Mouse (Mus musculus): ENCODE data around the gene Sema4d. TPM values are rescaled to one million over a fixed set of nuclear protein-coding genes. Genes with fewer than 3 reads are reported as not detected.

The Sema4d gene
- polyA plus RNA-seq, 1 experiment from 2014 or later, result 14.7 TPM

- H3K4me3 ChIP-seq, result no peak overlapping the region
- ATAC-seq (replicated peaks; ENCODE audit: insufficient number of reproducible peaks, insufficient read depth, low FRiP score, low read depth), result no peak
- no peak overlapping the region for H3K4me2 ChIP-seq
- no peaks in the 10 kb centered on the region for H3K36me3 ChIP-seq
- no peaks in the 10 kb centered on the region for H3K9me3 ChIP-seq (replicated peaks)
- H3K4me1 ChIP-seq (replicated peaks), result peaks cover 81% of the 10 kb centered on the region
- no peak overlapping the region for H3K27ac ChIP-seq
- no peak overlapping the region for H3K9ac ChIP-seq
- H3K27me3 ChIP-seq, result no peaks in the 10 kb centered on the region
- 77% methylated on average over 14 of the region's 14 CpGs for WGBS
Observed at GRCm38 (mm10) chr13:51749578-51750345, 43.8 kb downstream of the Sema4d start.

- Histone ChIP-seq H3K27me3 (no peaks in the 10 kb centered on the region), H3K36me3 (no peaks in the 10 kb centered on the region), H3K27ac (peak overlapping the region; percentile 22; the same call in 1 of the 2 replicates), H3K4me3 (no peak overlapping the region), H3K9ac (no peak overlapping the region), H3K4me1 (replicated peaks) (peaks cover 64% of the 10 kb centered on the region), H3K4me2 (peak overlapping the region; percentile 12; the same call in 1 of the 2 replicates), H3K9me3 (replicated peaks) (no peaks in the 10 kb centered on the region)
- peak; percentile 25; the same call in 1 of the 2 replicates for ATAC-seq (replicated peaks; ENCODE audit: insufficient number of reproducible peaks, insufficient read depth, low FRiP score, low read depth)
- WGBS, result 43% methylated on average over 12 of the region's 12 CpGs
Observed at GRCm38 (mm10) chr13:51748009-51748552, 45.5 kb downstream of the Sema4d start.

- H3K4me3 ChIP-seq, result no peak overlapping the region
- ATAC-seq (replicated peaks; ENCODE audit: insufficient number of reproducible peaks, insufficient read depth, low FRiP score, low read depth), result no peak
- no peak overlapping the region for H3K4me2 ChIP-seq
- no peaks in the 10 kb centered on the region for H3K36me3 ChIP-seq
- peaks cover 54% of the 10 kb centered on the region for H3K4me1 ChIP-seq (replicated peaks)
- H3K27ac ChIP-seq, result no peak overlapping the region
- no peaks in the 10 kb centered on the region for H3K9me3 ChIP-seq (replicated peaks)
- H3K27me3 ChIP-seq, result no peaks in the 10 kb centered on the region
- no peak overlapping the region for H3K9ac ChIP-seq
- 91% methylated on average over 7 of the region's 7 CpGs for WGBS
Observed at GRCm38 (mm10) chr13:51747069-51747468, 46.5 kb downstream of the Sema4d start.

GRCm38 (mm10) chr13:51745862-51746261 lies 47.7 kb downstream of the Sema4d start:
- WGBS, result 16% methylated on average over 5 of the region's 5 CpGs
- no peak for ATAC-seq (replicated peaks; ENCODE audit: insufficient number of reproducible peaks, insufficient read depth, low FRiP score, low read depth)
- Histone ChIP-seq H3K36me3 (no peaks in the 10 kb centered on the region), H3K4me1 (replicated peaks) (peaks cover 45% of the 10 kb centered on the region), H3K9me3 (replicated peaks) (no peaks in the 10 kb centered on the region), H3K27ac (no peak overlapping the region), H3K27me3 (no peaks in the 10 kb centered on the region), H3K9ac (no peak overlapping the region), H3K4me2 (no peak overlapping the region), H3K4me3 (no peak overlapping the region)

- no peak for ATAC-seq (replicated peaks; ENCODE audit: insufficient number of reproducible peaks, insufficient read depth, low FRiP score, low read depth)
- Histone ChIP-seq H3K27ac (no peak overlapping the region), H3K27me3 (no peaks in the 10 kb centered on the region), H3K36me3 (no peaks in the 10 kb centered on the region), H3K9me3 (replicated peaks) (no peaks in the 10 kb centered on the region), H3K4me3 (no peak overlapping the region), H3K4me1 (replicated peaks) (peaks cover 26% of the 10 kb centered on the region), H3K4me2 (no peak overlapping the region), H3K9ac (no peak overlapping the region)
- 77% methylated on average over 3 of the region's 3 CpGs for WGBS
Observed at GRCm38 (mm10) chr13:51743855-51744254, 49.7 kb downstream of the Sema4d start.

GRCm38 (mm10) chr13:51742551-51743052 lies 50.9 kb downstream of the Sema4d start:
- 77% methylated on average over 10 of the region's 10 CpGs for WGBS

GRCm38 (mm10) chr13:51740776-51741175 lies 52.8 kb downstream of the Sema4d start:
- H3K9me3 ChIP-seq (replicated peaks), result no peaks in the 10 kb centered on the region
- no peak overlapping the region for H3K27ac ChIP-seq
- no peak overlapping the region for H3K4me2 ChIP-seq
- H3K36me3 ChIP-seq, result no peaks in the 10 kb centered on the region
- no peak overlapping the region for H3K4me3 ChIP-seq
- H3K9ac ChIP-seq, result no peak overlapping the region
- 86% methylated on average over 5 of the region's 5 CpGs for WGBS
- ATAC-seq (replicated peaks; ENCODE audit: insufficient number of reproducible peaks, insufficient read depth, low FRiP score, low read depth), result no peak
- H3K4me1 ChIP-seq (replicated peaks), result peaks cover 23% of the 10 kb centered on the region
- H3K27me3 ChIP-seq, result no peaks in the 10 kb centered on the region

More at GRCm38 (mm10) chr13:51742551-51743052, 50.9 kb downstream of the Sema4d start:
- Histone ChIP-seq H3K9me3 (replicated peaks) (no peaks in the 10 kb centered on the region), H3K27ac (no peak overlapping the region), H3K4me2 (no peak overlapping the region), H3K36me3 (no peaks in the 10 kb centered on the region), H3K27me3 (no peaks in the 10 kb centered on the region), H3K9ac (no peak overlapping the region), H3K4me1 (replicated peaks) (peaks cover 20% of the 10 kb centered on the region), H3K4me3 (no peak overlapping the region)
- ATAC-seq (replicated peaks; ENCODE audit: insufficient number of reproducible peaks, insufficient read depth, low FRiP score, low read depth), result no peak

GRCm38 (mm10) chr13:51739713-51740112 lies 53.8 kb downstream of the Sema4d start:
- Histone ChIP-seq H3K4me3 (no peak overlapping the region), H3K4me1 (replicated peaks) (peaks cover 24% of the 10 kb centered on the region), H3K27ac (no peak overlapping the region), H3K4me2 (no peak overlapping the region), H3K9ac (no peak overlapping the region), H3K36me3 (no peaks in the 10 kb centered on the region), H3K9me3 (replicated peaks) (no peaks in the 10 kb centered on the region), H3K27me3 (no peaks in the 10 kb centered on the region)
- 88% methylated on average over 1 of the region's 1 CpGs for WGBS
- no peak for ATAC-seq (replicated peaks; ENCODE audit: insufficient number of reproducible peaks, insufficient read depth, low FRiP score, low read depth)

GRCm38 (mm10) chr13:51738531-51739117 lies 54.9 kb downstream of the Sema4d start:
- Histone ChIP-seq H3K9me3 (replicated peaks) (no peaks in the 10 kb centered on the region), H3K9ac (no peak overlapping the region), H3K4me3 (no peak overlapping the region), H3K4me1 (replicated peaks) (peaks cover 24% of the 10 kb centered on the region), H3K27ac (no peak overlapping the region), H3K4me2 (no peak overlapping the region), H3K27me3 (no peaks in the 10 kb centered on the region), H3K36me3 (no peaks in the 10 kb centered on the region)
- 87% methylated on average over 11 of the region's 11 CpGs for WGBS
- ATAC-seq (replicated peaks; ENCODE audit: insufficient number of reproducible peaks, insufficient read depth, low FRiP score, low read depth), result no peak

- Histone ChIP-seq H3K4me2 (no peak overlapping the region), H3K9me3 (replicated peaks) (no peaks in the 10 kb centered on the region), H3K27ac (0 out of 2 replicates have a peak overlapping the region, but pooled peaks have one; percentile 25), H3K4me3 (no peak overlapping the region), H3K4me1 (replicated peaks) (peaks cover 24% of the 10 kb centered on the region), H3K36me3 (no peaks in the 10 kb centered on the region), H3K27me3 (no peaks in the 10 kb centered on the region), H3K9ac (no peak overlapping the region)
- no peak for ATAC-seq (replicated peaks; ENCODE audit: insufficient number of reproducible peaks, insufficient read depth, low FRiP score, low read depth)
- WGBS, result 58% methylated on average over 6 of the region's 6 CpGs
Observed at GRCm38 (mm10) chr13:51737949-51738513, 55.5 kb downstream of the Sema4d start.
